Mouse (Mus musculus) left cerebral cortex, postnatal 4 days (tissue): ENCODE measurements around the gene Trim28. TPM values are rescaled to one million over a fixed set of nuclear protein-coding genes. Genes with fewer than 3 reads are reported as not detected.

Experiments used
- DNase-seq: peaks from one replicate; pipeline ENCODE4 v3.0.0-alpha.2; 2022
- intact Hi-C: fragments of 180-260 bp; cut with DNase I; formaldehyde crosslinking; loops from one replicate; pipeline ENCODE4 v1.15.1; 2025
- total RNA-seq, 2 experiments: library from RNA; stranded (reverse); gene quantifications; 2 replicates each; pipeline ENCODE4 v1.2.3; 2021

The Trim28 gene
- total RNA-seq, 2 experiments from 2014 or later: 412 to 415 TPM

DNA sequence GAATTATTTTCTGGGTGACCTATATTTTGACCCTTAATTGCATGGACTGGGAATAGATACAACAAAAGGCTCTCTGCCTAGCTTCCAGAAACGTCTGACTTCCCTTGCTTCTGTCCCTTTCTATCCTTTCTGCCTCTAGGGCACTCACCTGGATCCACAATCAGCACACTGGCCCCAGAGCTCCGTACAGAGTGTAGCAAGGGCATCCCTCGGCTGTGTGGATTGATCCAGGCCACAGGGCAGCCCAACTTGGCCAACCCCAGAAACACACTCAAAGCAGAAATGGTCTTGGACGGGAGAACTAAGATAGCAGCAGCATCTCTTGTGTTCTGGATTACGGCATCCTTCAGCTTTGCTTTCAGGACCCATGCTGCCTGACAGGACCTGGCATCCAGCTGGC lies 1.7 kb upstream of the Trim28 start:
- intact Hi-C loops: no loop called here
- DNase-seq: no peak

DNA sequence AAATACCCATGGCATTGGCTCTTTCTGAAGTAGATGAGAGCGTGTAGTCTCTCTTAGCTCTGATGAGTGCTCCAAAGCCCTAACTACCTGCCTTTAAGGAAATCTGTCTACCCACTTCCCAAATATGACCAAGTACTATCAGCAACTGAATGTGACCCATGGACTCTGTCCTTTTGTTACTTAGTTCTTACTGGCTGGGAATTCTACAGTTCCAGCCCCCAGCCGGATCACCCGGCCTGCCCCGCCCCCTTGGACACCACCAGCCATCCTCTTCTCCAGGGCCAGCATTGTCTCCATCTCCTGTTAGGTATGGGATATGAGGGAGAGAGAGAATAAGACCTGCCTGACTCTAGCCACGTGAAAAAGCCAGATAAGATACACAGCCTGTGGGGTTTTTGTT lies 861 bp upstream of the Trim28 start, which contains the start of gene Slc27a5:
Gene Slc27a5, minus strand, starts transcription at position 140 of the 400 bp plus-strand sequence.
- intact Hi-C loops: no loop called here

DNA sequence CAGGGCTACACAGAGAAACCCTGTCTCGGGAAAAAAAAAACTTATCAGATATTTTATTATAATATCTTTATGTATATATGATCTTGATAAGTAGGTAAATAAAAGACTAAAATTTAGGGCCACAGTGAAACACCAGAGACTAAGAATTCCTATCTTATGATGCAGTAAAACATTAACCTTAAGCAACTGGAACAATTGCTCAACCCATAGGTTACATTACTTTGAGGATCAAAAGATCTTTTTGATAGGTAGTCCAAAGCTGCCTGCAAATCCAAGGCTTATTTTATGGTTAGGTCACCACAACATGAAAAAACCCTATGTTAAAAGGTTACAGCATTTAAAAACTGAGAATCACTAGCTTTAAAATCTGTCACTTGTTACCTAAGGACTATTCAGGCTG lies 2.7 kb downstream of the Trim28 start:
- no peak for DNase-seq
- intact Hi-C loops: no loop called here

More for the DNA sequence above, 861 bp upstream of the Trim28 start, which contains the start of gene Slc27a5:
- DNase-seq: no peak

DNA sequence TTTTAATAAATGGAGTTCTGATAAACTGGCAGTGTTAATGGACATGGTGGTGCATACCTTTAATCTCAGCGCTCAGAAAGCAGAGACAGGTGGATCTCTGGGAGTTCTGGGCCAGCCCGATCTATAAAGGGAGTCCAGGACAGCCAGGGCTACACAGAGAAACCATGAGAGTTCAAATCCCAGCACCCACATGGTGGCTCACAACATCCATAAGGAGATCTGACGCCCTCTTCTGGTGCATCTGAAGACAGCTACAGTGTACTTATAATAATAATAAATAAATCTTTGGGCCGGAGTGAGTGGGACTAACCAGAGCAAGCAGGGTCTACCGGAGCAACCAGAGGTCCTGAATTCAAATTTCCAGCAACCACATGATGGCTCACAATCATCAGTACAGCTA lies 4.5 kb downstream of the Trim28 start:
- no peak for DNase-seq
- intact Hi-C loops: no loop called here

GRCm38 (mm10) chr7:13006011-13006410 lies 7.1 kb downstream of the Trim28 start:
- intact Hi-C loops: no loop called here
- DNase-seq: no peak

DNA sequence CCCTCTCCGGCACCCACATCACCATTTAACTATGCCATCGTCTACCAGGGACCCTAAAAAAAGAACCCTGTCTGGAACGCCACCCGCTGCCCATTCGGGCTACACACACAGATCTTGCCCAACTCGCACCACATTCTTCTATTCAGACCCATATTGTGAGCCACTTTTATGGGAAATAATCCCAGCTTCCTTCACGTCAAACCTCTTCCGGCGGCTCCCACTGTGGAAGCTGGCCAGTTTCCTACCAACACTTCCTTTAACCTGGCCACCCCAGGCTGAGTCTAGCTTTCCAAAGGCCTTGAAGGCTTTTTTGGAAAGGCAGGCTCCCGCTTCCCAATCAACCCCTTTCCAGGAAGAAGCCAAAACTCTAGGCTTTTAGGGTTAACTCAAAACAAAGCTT lies 7.6 kb downstream of the Trim28 start:
- no peak for DNase-seq
- intact Hi-C loops: no loop called here

GRCm38 (mm10) chr7:13007341-13008092 lies 8.6 kb downstream of the Trim28 start:
- intact Hi-C loops: no loop called here
- DNase-seq: no peak

DNA sequence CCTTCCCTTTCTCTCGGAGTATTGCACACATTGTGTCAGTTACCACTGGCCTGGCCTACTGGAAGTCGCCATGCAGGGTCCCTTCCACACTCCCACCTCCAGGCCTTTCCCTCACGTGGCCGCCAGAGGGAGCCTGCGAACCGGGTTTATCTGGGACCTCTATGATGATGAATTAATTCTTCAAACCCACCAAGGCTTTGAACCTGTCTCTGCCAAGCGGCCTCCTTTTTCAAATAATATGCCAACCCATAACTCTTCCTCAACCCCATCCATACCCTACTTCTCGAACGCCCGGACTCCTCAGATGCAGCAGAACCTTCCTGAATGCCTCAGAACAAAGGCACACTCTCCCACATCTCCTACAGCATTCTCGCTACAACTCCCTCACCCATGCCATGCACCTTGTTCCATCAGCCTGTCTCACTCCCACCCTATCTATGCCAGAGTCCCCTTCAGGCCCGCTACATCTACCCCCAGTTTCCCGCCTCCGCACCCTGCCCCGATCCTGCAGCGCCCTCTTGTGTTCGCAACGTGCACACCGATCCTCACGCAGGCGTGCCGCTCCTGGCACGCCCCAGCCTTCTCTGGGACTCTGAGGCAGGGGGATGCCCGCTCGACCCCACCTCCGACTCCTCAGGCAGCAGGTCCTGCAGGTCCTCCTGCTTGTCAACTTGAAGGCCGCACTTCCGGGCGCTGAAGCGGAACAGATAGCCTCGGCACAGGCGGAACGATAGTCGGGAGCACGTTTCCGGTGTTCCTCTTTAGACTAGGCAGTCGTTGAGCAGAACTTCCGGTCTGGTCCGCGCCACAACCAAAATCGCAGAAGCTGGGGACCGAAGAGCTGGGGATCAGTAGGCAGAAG lies 10.5 kb downstream of the Trim28 start:
- intact Hi-C loops: no loop called here
- peak; percentile 95 for DNase-seq

DNA sequence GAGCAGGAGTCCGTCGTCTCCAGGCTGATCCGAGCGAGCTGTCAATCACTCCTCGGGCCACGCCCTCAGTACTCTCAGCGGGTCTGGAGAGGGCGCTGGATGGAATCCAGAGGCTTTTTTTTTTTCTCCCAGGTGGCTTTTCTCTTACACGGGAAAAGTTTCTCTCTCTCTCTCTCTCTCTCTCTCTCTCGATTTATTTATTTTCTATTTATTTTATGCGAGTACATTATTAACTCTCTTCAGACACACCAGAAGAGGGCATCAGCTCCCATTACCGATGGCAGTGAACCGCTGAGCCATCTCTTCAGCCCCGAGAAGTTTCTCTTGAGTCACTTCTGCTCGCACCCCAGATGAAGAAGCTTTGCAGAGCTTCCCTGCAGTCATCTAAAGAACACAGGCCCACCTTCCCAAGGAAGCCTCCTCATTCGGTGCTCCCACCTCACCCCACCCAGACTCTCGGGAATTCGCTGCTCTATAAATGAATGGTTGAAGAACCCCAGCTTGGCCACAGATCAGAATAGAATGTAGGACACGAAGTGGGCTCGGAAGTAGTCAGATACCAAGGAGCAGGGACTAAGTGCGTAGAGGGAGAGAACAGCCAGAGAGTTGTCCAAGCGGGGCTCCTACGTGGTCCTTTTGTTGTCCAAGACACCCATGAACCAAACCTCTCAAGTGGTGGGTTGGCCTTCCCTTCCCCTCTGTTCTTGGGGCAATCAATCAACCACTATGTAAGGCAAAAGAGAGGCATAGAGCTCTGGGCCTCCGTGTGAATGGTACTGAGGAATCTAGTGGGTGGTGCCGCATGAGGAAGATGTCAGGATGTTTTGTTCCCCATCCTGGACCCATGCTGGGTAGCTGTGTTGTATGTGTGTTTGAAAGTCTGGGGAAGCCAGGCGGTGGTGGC lies 11.3 kb downstream of the Trim28 start, which contains the start of gene Zbtb45:
Gene Zbtb45, minus strand, starts transcription at position 30 of the 904 bp plus-strand sequence.
- no peak for DNase-seq
- intact Hi-C loops: no loop called here

GRCm38 (mm10) chr7:13013671-13014070 lies 14.8 kb downstream of the Trim28 start:
- intact Hi-C loops: no loop called here

GRCm38 (mm10) chr7:13014275-13014839 lies 15.4 kb downstream of the Trim28 start:
- DNase-seq: no peak
- intact Hi-C loops: no loop called here

More at GRCm38 (mm10) chr7:13013671-13014070, 14.8 kb downstream of the Trim28 start:
- DNase-seq: no peak

DNA sequence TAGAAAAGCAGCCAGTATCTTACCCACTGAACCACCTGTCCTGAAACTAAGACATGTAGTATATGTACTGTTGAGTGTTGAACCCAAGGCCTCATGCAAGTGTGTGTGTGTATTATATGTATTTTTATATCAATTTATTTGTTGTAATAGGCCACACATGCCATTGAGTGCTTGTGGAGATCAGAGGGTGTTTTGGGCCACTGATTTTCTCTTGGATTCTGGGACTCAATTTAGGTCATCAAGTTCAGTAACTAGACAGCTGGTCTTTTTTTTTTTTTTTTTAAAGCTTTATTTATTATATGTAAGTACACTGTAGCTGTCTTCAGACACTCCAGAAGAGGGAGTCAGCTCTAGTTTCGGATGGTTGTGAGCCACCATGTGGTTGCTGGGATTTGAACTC lies 16.3 kb downstream of the Trim28 start:
- intact Hi-C loops: no loop called here
- DNase-seq: no peak

DNA sequence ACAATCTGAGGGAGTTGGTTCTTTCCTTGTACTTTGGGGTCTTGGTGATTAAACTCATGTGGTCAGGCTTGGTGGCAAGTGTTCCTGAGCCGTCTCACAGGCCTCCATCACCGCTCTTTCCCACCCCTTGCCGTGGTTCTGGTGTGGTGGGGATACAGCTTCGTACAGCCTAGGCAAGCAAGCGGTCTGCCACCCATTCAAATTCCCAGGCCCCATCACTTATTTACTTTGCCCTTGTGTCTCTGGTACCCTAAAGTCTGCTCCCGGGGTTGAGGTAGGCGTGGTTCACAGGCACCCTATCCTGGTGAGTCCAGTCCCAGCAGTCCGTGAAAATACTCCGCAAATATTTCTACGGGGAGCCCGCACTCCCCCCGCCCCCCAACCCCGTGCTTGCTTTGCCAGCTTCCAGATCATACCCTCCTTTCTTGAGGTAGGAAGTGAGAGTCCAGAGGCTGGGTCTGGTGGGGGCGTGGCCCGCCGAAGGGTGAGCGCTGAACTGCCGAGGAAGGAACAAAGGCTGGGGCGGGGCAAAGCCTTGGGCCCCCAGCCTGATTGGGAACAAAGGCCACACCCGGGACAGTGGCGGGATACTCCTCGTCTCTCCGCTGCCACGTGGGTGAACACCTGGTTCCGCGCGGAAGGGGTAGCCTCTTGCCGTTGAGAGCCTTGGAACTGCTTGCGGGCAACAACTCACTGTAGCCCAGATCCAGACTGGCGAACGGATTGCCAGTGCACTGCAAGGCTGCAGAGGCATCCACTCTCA lies 24.0 kb downstream of the Trim28 start:
- DNase-seq: peak; percentile 76
- intact Hi-C loops: no loop called here

DNA sequence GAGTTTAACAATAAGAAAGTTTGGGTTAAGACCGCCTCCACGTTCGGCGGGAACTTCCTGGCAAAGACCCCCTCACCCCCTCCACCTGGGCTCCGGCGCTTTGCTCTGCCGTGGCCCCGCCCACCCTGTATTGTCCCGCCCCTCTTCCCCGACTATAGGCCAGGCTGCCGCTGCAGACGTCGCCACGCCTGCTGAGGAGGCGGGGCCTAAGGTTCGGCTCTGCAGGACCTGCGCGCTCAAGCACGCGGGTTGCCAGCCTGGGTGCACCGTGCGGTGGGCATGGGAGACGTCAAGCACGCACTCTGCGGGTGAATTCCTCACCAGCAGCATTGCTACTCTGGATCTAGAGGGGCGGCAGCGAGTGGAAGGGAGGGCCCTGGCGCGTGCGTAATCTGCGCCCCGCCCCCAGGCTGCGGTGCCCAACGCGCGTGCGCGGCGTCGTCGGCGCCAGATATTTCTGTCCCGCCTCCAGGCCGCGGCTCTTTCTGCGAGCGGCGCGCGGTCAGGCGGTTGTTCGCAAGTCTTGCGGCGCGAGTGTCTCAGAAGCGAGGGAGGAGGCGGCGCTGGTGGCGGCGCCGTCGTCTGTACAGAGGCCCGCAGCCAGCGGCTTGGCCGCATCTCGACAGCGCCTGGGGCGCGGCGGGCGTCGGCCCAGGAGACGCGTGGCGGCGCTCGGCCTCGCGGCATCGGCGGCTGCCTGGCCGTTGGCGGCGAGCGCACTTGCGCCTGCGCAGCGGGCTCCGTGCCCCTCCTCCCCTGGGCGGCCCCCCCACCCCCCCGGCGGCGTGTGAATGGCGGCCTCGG lies 25.2 kb downstream of the Trim28 start:
- peak; percentile 97 for DNase-seq
- intact Hi-C loops: no loop called here

DNA sequence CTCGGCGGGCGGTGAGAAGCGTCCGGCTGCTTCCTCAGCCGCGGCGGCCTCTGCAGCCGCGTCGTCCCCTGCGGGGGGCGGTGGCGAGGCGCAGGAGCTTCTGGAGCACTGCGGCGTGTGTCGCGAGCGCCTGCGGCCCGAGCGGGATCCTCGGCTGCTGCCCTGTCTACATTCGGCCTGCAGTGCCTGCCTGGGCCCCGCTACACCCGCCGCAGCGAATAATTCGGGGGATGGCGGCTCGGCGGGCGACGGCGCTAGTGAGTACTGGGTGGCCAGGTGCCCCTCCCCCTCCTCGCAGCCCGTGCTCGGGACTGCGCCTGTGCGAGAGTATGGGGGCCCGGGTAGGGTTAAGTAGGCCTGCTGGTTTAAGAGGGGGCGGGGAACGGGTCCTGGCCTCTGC lies 25.9 kb downstream of the Trim28 start:
- peak; percentile 91 for DNase-seq
- intact Hi-C loops: no loop called here

- no peak for DNase-seq
- intact Hi-C loops: no loop called here
Measured at GRCm38 (mm10) chr7:13025511-13026112, 26.7 kb downstream of the Trim28 start.

DNA sequence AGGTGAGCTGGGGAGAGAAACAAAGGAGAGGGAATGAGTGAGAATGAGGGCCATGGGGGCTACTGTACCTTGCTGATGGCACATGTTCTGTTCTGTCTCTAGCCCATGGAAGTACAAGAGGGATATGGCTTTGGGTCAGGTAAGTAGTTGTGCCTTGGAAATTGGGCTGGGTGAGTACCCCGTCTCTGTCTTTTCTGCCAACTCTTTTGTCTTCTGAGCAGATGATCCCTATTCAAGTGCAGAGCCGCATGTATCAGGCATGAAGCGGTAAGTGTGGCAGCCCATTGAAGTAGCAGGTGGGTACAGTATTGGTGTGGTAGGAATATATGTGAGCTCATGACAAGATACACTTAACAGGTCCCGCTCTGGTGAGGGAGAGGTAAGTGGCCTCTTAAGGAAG lies 30.1 kb downstream of the Trim28 start:
- no peak for DNase-seq
- intact Hi-C loops: no loop called here

GRCm38 (mm10) chr7:13031069-13031468 lies 32.2 kb downstream of the Trim28 start:
- intact Hi-C loops: no loop called here
- no peak for DNase-seq
